Mouse (Mus musculus): ENCODE measurements around the gene Lhx5.

- TF ChIP-seq FLI1 (IDR thresholded peaks at IDR 0.05; ENCODE audit: low read length) (no peak), GATA1 (IDR thresholded peaks at IDR 0.05; ENCODE audit: borderline replicate concordance, low read length) (no peak)
Observed at GRCm38 (mm10) chr5:120397988-120398387, 33.5 kb upstream of the Lhx5 start.
